Mouse (Mus musculus) midbrain, embryonic 10.5 days (tissue): ENCODE data around the gene Sphk2. TPM values are rescaled to one million over a fixed set of nuclear protein-coding genes. Genes with fewer than 3 reads are reported as not detected.

Source experiments
- DNase-seq: peaks from one replicate; pipeline ENCODE4 v3.0.0-alpha.2; 2017; ENCODE audit warnings: low spot score
- H3K27ac ChIP-seq: fragments of 300-500 bp; sonication (generic); replicated peaks from 2 replicates; pipeline ENCODE4 v1.5.1; 2016; ENCODE audit warnings: mild to moderate bottlenecking
- H3K27me3 ChIP-seq: fragments of 300-500 bp; sonication (generic); 2 replicates; pipeline ENCODE4 v1.6.1; 2016; ENCODE audit warnings: low read depth, mild to moderate bottlenecking; ENCODE audit not compliant: poor library complexity, severe bottlenecking
- H3K36me3 ChIP-seq: fragments of 300-500 bp; sonication (generic); 2 replicates; pipeline ENCODE4 v1.6.1; 2016; ENCODE audit warnings: mild to moderate bottlenecking, moderate library complexity
- H3K4me1 ChIP-seq: fragments of 300-500 bp; sonication (generic); 2 replicates; pipeline ENCODE4 v1.6.1; 2016
- H3K4me3 ChIP-seq: fragments of 300-500 bp; sonication (generic); 2 replicates; pipeline ENCODE4 v1.5.1; 2016; ENCODE audit warnings: mild to moderate bottlenecking, moderate library complexity
- H3K9me3 ChIP-seq: fragments of 300-500 bp; sonication (generic); replicated peaks from 2 replicates; pipeline ENCODE4 v1.6.1; 2016; ENCODE audit warnings: mild to moderate bottlenecking
- WGBS: fragments of 180-500 bp; shearing (Covaris S2); methylation state at CpG from one replicate; pipeline ENCODE4 v1.1.7; 2016; 5-methylcytosine and 5-hydroxymethylcytosine counted together
- polyA plus RNA-seq: library from polyadenylated mRNA; unstranded; fragments of >200 nt; fragmentation: Nextera tagmentation; extraction: Ambion mirVana; gene quantifications from 2 replicates; pipeline ENCODE4 v1.2.1, GENCODE M21; 2016

Gene Sphk2
- polyA plus RNA-seq, 1 experiment from 2014 or later, result 32.3 TPM

- Histone ChIP-seq H3K36me3 (no peaks in the 10 kb centered on the region), H3K27ac (peak within 1 kb of the TSS; percentile 33; the same call in 1 of the 2 replicates), H3K4me1 (peaks cover 29% of the 10 kb centered on the region), H3K27me3 (peaks cover 28% of the 10 kb centered on the region), H3K4me3 (no peak within 1 kb of the TSS), H3K9me3 (no peaks in the 10 kb centered on the region)
- DNase-seq, result no peak
- WGBS, result 91% methylated on average over 50 of the region's 50 CpGs
These were observed 23.7 kb downstream of the Sphk2 start, which contains the start of gene Sec1 for GRCm38 (mm10) chr7:45693921-45694591. Gene Sec1, minus strand, starts transcription at chr7:45694402.

DNA sequence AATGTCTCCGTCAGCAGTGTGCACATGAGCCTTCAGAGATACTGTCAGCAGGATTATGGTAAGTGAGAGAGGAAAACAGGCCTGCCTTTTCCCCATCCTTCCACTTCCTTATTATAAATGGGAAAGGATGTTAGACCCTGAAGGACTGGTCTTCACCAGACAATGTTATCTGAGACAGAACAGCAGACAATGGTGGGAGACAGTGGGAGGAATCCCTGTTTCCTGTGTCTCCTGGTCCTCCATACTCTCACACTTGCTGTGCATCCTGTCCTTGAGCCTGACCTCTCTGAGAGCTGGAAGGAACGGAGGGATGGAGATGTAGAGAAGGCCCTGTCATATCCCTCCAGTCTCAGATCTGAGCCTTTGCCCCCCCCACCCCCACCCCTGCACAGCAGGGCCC lies 25.4 kb downstream of the Sphk2 start:
- Histone ChIP-seq H3K27ac (no peak overlapping the region), H3K27me3 (peaks cover 19% of the 10 kb centered on the region; the same call in 1 of the 2 replicates), H3K36me3 (no peaks in the 10 kb centered on the region), H3K4me3 (no peak overlapping the region), H3K4me1 (peaks cover 32% of the 10 kb centered on the region), H3K9me3 (no peaks in the 10 kb centered on the region)
- WGBS, result 85% methylated on average over 2 of the region's 2 CpGs
- no peak for DNase-seq

GRCm38 (mm10) chr7:45689800-45690199 lies 28.0 kb downstream of the Sphk2 start:
- Histone ChIP-seq H3K27ac (no peak overlapping the region), H3K9me3 (no peaks in the 10 kb centered on the region), H3K4me1 (peaks cover 35% of the 10 kb centered on the region), H3K4me3 (no peak overlapping the region), H3K36me3 (no peaks in the 10 kb centered on the region), H3K27me3 (peaks cover 23% of the 10 kb centered on the region; the same call in 1 of the 2 replicates)
- WGBS, result 79% methylated on average over 11 of the region's 11 CpGs
- no peak for DNase-seq

DNA sequence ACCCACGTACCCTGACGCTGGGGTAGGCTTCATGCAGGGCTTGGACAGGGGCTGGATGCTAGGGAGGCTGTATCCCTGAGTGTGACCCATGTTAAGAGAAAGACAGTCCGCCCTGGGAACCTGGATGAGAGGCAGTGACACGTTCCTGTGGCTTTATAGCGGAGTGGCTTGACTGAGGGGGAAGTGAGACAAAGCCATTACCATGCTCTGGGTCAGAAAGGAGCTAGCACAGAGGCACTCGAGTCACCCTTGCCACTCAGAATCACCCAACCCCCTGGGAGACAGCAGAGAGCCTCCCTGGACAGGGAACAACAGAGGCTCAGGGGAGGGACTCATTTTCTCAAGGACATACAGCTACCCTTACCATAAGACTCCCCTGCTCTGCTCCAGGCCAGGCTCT lies 28.7 kb downstream of the Sphk2 start:
- H3K36me3 ChIP-seq, result no peaks in the 10 kb centered on the region
- H3K4me3 ChIP-seq, result 0 out of 2 replicates have a peak overlapping the region, but pooled peaks have one; percentile 4
- peaks cover 29% of the 10 kb centered on the region for H3K4me1 ChIP-seq
- H3K27ac ChIP-seq, result peak overlapping the region; percentile 49; the same call in 1 of the 2 replicates
- no peak for DNase-seq
- H3K9me3 ChIP-seq, result no peaks in the 10 kb centered on the region
- peaks cover 23% of the 10 kb centered on the region; the same call in 1 of the 2 replicates for H3K27me3 ChIP-seq
- WGBS, result 65% methylated on average over 6 of the region's 6 CpGs

DNA sequence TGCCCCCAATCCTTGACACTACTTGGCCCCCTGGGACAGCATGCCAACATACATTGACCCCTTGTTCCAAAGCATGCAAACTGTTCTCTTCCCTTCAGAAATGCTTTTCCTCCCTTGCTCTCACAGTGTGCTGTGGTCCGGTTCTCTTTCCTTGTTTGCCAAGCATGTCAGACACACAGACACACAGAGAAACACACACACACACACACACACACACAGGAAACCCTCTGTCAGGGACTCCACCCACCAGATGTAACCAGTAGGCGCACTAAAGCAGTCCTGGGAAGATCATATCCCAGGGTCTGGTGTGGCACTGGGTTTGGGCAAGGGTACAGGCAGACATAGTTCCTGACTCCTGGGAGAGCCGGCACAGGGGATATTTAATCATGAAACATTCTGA lies 31.0 kb downstream of the Sphk2 start:
- Histone ChIP-seq H3K27ac (peak overlapping the region; percentile 38; the same call in 1 of the 2 replicates), H3K36me3 (no peaks in the 10 kb centered on the region), H3K4me3 (no peak overlapping the region), H3K4me1 (peaks cover 38% of the 10 kb centered on the region), H3K9me3 (no peaks in the 10 kb centered on the region), H3K27me3 (peaks cover 23% of the 10 kb centered on the region; the same call in 1 of the 2 replicates)
- WGBS, result 91% methylated on average over 3 of the region's 3 CpGs
- no peak for DNase-seq

DNA sequence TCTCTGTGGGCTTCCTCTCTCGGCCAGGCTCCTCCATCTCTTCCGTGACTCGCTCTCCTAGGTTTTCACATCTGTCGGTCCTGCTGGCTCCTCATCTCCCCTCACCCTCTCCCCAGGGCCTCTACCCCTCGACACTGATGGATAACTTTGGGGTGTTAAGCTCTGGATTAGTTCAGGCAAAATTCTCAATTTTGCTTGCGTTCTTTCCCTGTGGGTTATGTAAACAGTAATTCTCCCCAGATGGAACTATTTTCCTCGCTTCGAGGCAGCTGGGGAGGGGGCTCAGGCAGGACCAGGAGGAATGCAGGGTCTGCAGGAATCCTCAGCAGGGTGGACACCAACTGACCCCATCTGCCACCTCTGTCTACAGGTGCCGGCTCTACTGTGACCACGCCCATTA lies 32.0 kb downstream of the Sphk2 start:
- WGBS, result 61% methylated on average over 10 of the region's 10 CpGs
- peaks cover 38% of the 10 kb centered on the region for H3K4me1 ChIP-seq
- DNase-seq, result no peak
- peak overlapping the region; percentile 49; the same call in 1 of the 2 replicates for H3K27ac ChIP-seq
- peaks cover 13% of the 10 kb centered on the region; the same call in 1 of the 2 replicates for H3K27me3 ChIP-seq
- no peaks in the 10 kb centered on the region for H3K36me3 ChIP-seq
- H3K9me3 ChIP-seq, result no peaks in the 10 kb centered on the region
- H3K4me3 ChIP-seq, result no peak overlapping the region

GRCm38 (mm10) chr7:45683396-45684050 lies 34.3 kb downstream of the Sphk2 start, which contains the start of gene Ntn5:
Gene Ntn5, plus strand, starts transcription at chr7:45684022.
- Histone ChIP-seq H3K9me3 (no peaks in the 10 kb centered on the region), H3K4me3 (no peak within 1 kb of the TSS; the same call in 1 of the 2 replicates), H3K4me1 (peaks cover 35% of the 10 kb centered on the region), H3K27me3 (peaks cover 3% of the 10 kb centered on the region; the same call in 1 of the 2 replicates), H3K27ac (peak within 1 kb of the TSS; percentile 90), H3K36me3 (no peaks in the 10 kb centered on the region)
- no peak for DNase-seq
- WGBS, result 73% methylated on average over 7 of the region's 7 CpGs

DNA sequence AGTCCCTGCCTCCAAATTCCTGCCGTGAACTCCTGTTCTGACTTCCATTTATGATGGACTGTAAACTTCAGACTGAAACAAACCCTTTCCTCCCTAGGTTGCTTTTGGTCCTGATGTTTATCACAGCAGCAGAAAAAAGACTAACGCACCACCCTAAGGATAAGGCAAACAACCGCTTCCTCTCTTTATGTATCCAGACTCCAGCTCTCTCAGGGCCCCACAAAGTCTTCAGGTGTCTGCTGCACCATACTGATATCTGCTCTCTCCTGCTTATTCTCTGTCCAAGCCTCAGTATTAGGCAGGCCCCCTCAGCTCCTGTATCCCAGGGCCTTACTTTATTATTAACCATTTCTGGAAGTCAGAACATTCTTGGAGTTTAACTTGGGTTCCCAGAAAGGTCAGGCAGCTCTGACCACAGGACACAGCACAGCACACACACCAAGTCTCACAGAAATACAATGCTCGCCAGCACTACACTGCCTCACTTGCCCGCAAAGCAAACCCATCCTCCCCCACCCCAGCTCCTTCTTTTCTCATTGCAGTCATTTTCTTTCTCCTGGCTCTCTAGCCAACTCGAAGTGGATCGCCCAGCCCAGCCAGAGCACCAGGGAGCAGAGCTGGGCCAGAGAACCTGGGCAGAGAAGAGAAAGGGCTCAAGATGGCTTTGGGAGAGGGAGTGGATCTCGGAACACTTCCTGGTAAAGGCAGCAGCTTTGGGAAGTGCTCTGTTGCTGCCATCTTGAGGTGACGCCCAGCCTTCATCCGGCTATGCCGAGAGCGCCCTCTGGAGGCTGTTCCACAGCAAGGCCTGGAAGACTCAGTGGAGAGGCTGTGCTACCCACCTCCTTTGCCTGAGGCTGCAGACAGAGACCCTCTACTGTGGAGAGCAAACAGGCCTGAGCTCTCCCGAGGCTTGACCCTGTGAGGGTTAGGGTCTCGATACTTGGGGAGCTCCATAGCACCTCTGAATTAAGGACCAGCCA lies 35.4 kb downstream of the Sphk2 start:
- Histone ChIP-seq H3K4me3 (peak overlapping the region; percentile 40), H3K27ac (peak overlapping the region; percentile 90), H3K4me1 (peaks cover 44% of the 10 kb centered on the region), H3K9me3 (no peaks in the 10 kb centered on the region), H3K36me3 (no peaks in the 10 kb centered on the region), H3K27me3 (peaks cover 3% of the 10 kb centered on the region; the same call in 1 of the 2 replicates)
- peak; percentile 91 for DNase-seq
- 31% methylated on average over 14 of the region's 14 CpGs for WGBS

GRCm38 (mm10) chr7:45681046-45681736 lies 36.6 kb downstream of the Sphk2 start:
- 87% methylated on average over 8 of the region's 8 CpGs for WGBS
- peaks cover under 1% of the 10 kb centered on the region; the same call in 1 of the 2 replicates for H3K27me3 ChIP-seq
- peaks cover 39% of the 10 kb centered on the region for H3K4me1 ChIP-seq
- H3K9me3 ChIP-seq, result no peaks in the 10 kb centered on the region
- H3K4me3 ChIP-seq, result no peak overlapping the region
- H3K36me3 ChIP-seq, result no peaks in the 10 kb centered on the region
- no peak overlapping the region; the same call in 1 of the 2 replicates for H3K27ac ChIP-seq
- no peak for DNase-seq

DNA sequence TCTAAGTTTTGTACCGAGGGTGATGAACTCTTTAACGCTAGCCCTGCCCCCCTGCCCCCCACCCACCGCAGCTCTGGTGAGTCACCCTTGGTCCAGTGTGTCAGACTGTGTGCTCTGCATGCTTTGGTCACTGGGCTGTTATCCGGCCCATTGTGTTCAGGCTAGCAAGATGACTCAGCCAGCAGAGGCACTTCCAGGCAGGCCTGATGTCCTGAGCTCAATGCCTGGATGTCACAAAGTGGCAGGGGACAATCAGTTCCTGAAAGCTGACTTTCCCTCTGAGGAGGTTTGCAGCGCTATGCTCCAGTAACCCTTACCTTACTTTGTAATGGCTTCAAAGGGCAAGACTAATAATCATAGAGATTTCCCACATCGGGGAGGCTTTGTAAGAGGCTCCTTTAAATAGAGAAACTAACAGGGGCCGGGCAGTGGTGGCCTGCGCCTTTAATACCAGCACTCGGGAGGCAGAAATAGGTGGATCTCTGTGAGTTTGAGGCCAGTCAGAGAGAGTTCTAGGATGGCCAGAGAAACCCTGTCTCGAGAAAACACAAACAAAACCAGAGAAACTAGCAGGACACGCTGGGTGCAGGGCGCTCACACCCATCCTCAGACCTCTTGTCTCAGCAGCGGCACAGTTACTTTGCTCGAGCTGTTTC lies 37.7 kb downstream of the Sphk2 start:
- DNase-seq, result no peak
- Histone ChIP-seq H3K27me3 (no peaks in the 10 kb centered on the region; the same call in 1 of the 2 replicates), H3K9me3 (no peaks in the 10 kb centered on the region), H3K4me1 (peaks cover 32% of the 10 kb centered on the region), H3K27ac (peak overlapping the region; percentile 29), H3K36me3 (no peaks in the 10 kb centered on the region), H3K4me3 (no peak overlapping the region)
- WGBS, result 66% methylated on average over 14 of the region's 14 CpGs

- Histone ChIP-seq H3K4me3 (no peak overlapping the region), H3K9me3 (no peaks in the 10 kb centered on the region), H3K4me1 (peaks cover 32% of the 10 kb centered on the region), H3K27ac (peak overlapping the region; percentile 7; the same call in 1 of the 2 replicates), H3K36me3 (no peaks in the 10 kb centered on the region), H3K27me3 (no peaks in the 10 kb centered on the region; the same call in 1 of the 2 replicates)
- WGBS, result 92% methylated on average over 14 of the region's 14 CpGs
- DNase-seq, result no peak
These were observed 39.3 kb downstream of the Sphk2 start for GRCm38 (mm10) chr7:45678513-45678912.
